Mouse (Mus musculus): ENCODE data around the gene Atp11c.

- TF ChIP-seq CTCF (conservative IDR thresholded peaks at IDR 0.05; ENCODE audit: low read length) (no peak), POU5F1 (IDR thresholded peaks at IDR 0.05; ENCODE audit: borderline replicate concordance, low read length) (no peak)
These were observed 187.8 kb downstream of the Atp11c start for GRCm38 (mm10) chrX:60404668-60405044.

Measured in E14TG2a.4 (cell line).